Mouse (Mus musculus): Measurements from ENCODE around the gene Csde1. TPM values are rescaled to one million over a fixed set of nuclear protein-coding genes. Genes with fewer than 3 reads are reported as not detected.

Gene Csde1
- polyA plus RNA-seq, 1 experiment = 26.7 TPM

Other genes starting within 250 kb of the Csde1 start
- gene Tshb, start 237.7 kb upstream of the Csde1 start, polyA plus RNA-seq (2012; rRNA removed) = not detected in 2 replicates
- gene Sycp1, start 84.3 kb upstream of the Csde1 start, polyA plus RNA-seq (2012; rRNA removed) = not detected in 2 replicates
- not detected in 2 replicates for gene Nr1h5, start 56.3 kb upstream of the Csde1 start, polyA plus RNA-seq (2012; rRNA removed)
- 13.9 and 17.7 TPM in 2 replicates for gene Sike1, start 24.7 kb upstream of the Csde1 start, polyA plus RNA-seq (2012; rRNA removed)
- gene Nras, start 37.9 kb downstream of the Csde1 start, polyA plus RNA-seq (2012; rRNA removed) = 21.6 and 23.0 TPM in 2 replicates
- 0.17 TPM in 1 of 2 replicates, not detected in the other for gene Ampd1, start 53.6 kb downstream of the Csde1 start, polyA plus RNA-seq (2012; rRNA removed)
- gene Dennd2c, start 82.2 kb downstream of the Csde1 start, polyA plus RNA-seq (2012; rRNA removed) = 0.25 and 0.33 TPM in 2 replicates
- gene Bcas2, start 151.2 kb downstream of the Csde1 start, polyA plus RNA-seq (2012; rRNA removed) = 18.9 and 19.7 TPM in 2 replicates